Mouse (Mus musculus): ENCODE measurements at regions not wholly inside any gene's neighbourhood (a gene's known extent, or its start where the extent isn't known, plus 50 kb on each side); places are given as distances from the start of the nearest gene placed in this dataset.

GRCm38 (mm10) chr1:52397460-52397859 is 103.0 kb downstream of the Nab1 start:
- TF ChIP-seq TCF12 (IDR thresholded peaks at IDR 0.05; ENCODE audit: insufficient read depth, poor library complexity, severe bottlenecking) (no peak), REST (IDR thresholded peaks at IDR 0.05; ENCODE audit: insufficient read depth, insufficient read length) (no peak), USF1 (IDR thresholded peaks at IDR 0.05; ENCODE audit: low read depth) (no peak)
- Histone ChIP-seq H3K4me2 (ENCODE audit: low read depth) (no peak overlapping the region), H3K27me3 (ENCODE audit: control insufficient read depth, insufficient read depth, insufficient read length) (no peaks in the 10 kb centered on the region), H3K79me2 (ENCODE audit: control insufficient read depth, insufficient read depth) (no peaks in the 10 kb centered on the region), H3K36me3 (ENCODE audit: control insufficient read depth, insufficient read depth) (no peaks in the 10 kb centered on the region), H3K4me3 (no peak overlapping the region), H3ac (ENCODE audit: control insufficient read depth, insufficient read length) (no peak overlapping the region)

- TF ChIP-seq TCF12 (IDR thresholded peaks at IDR 0.05; ENCODE audit: insufficient read depth, poor library complexity, severe bottlenecking) (no peak), MYOD1 (IDR thresholded peaks at IDR 0.05; ENCODE audit: control insufficient read depth in 1 of 3, insufficient read length in 2 of 3, low read depth in 2 of 3) (no peak), MAX (IDR thresholded peaks at IDR 0.05; ENCODE audit: low read depth) (no peak), USF1 (IDR thresholded peaks at IDR 0.05; ENCODE audit: low read depth) (no peak)
- no peaks in the 10 kb centered on the region for H3K27me3 ChIP-seq (ENCODE audit: control insufficient read depth, insufficient read depth, insufficient read length)
- no peaks in the 10 kb centered on the region for H3K36me3 ChIP-seq (ENCODE audit: control insufficient read depth, insufficient read depth)
- H3K4me2 ChIP-seq (ENCODE audit: low read depth): no peak overlapping the region
- H3K79me2 ChIP-seq (ENCODE audit: control insufficient read depth, insufficient read depth): no peaks in the 10 kb centered on the region
- H3K4me3 ChIP-seq: no peak overlapping the region
- no peak overlapping the region for H3ac ChIP-seq (ENCODE audit: control insufficient read depth, insufficient read length)
Measured at GRCm38 (mm10) chr1:52392933-52393332, 107.5 kb downstream of the Nab1 start.

GRCm38 (mm10) chr1:52388836-52389235 is 111.6 kb downstream of the Nab1 start:
- Histone ChIP-seq H3K27me3 (ENCODE audit: control insufficient read depth, insufficient read depth, insufficient read length) (no peaks in the 10 kb centered on the region), H3K4me2 (ENCODE audit: low read depth) (no peak overlapping the region), H3K36me3 (ENCODE audit: control insufficient read depth, insufficient read depth) (no peaks in the 10 kb centered on the region), H3K4me3 (no peak overlapping the region), H3ac (ENCODE audit: control insufficient read depth, insufficient read length) (no peak overlapping the region), H3K79me2 (ENCODE audit: control insufficient read depth, insufficient read depth) (no peaks in the 10 kb centered on the region)
- TF ChIP-seq MYOG (IDR thresholded peaks at IDR 0.05; ENCODE audit: control insufficient read depth in 1 of 3, insufficient read depth in 1 of 3, insufficient read length in 2 of 3, low read depth in 2 of 3): no peak
- no peak for TF ChIP-seq E2F4 (IDR thresholded peaks at IDR 0.05; ENCODE audit: insufficient read depth)
- no peak for TF ChIP-seq MYOD1 (IDR thresholded peaks at IDR 0.05; ENCODE audit: control insufficient read depth in 1 of 3, insufficient read length in 2 of 3, low read depth in 2 of 3)
- TF ChIP-seq POLR2A (IDR thresholded peaks at IDR 0.05; ENCODE audit: insufficient read length, low read depth): no peak
- TF ChIP-seq MAX (IDR thresholded peaks at IDR 0.05; ENCODE audit: low read depth): no peak
- TF ChIP-seq REST (IDR thresholded peaks at IDR 0.05; ENCODE audit: insufficient read depth, insufficient read length): no peak
- TF ChIP-seq CEBPB (IDR thresholded peaks at IDR 0.05; ENCODE audit: insufficient read depth, poor library complexity, severe bottlenecking): no peak
- no peak for TF ChIP-seq SRF (IDR thresholded peaks at IDR 0.05; ENCODE audit: control insufficient read depth, insufficient read length, low read depth)
- TF ChIP-seq USF1 (IDR thresholded peaks at IDR 0.05; ENCODE audit: low read depth): no peak
- no peak for TF ChIP-seq TCF3 (IDR thresholded peaks at IDR 0.05; ENCODE audit: insufficient read length, low read depth)
- no peak for TF ChIP-seq TCF12 (IDR thresholded peaks at IDR 0.05; ENCODE audit: insufficient read depth, poor library complexity, severe bottlenecking)
- TF ChIP-seq POLR2AphosphoS2 (IDR thresholded peaks at IDR 0.05; ENCODE audit: insufficient read length, low read depth): no peak

- no peak overlapping the region for H3K4me2 ChIP-seq (ENCODE audit: low read depth)
- H3K4me3 ChIP-seq: no peak overlapping the region
- H3ac ChIP-seq (ENCODE audit: control insufficient read depth, insufficient read length): no peak overlapping the region
- no peaks in the 10 kb centered on the region for H3K79me2 ChIP-seq (ENCODE audit: control insufficient read depth, insufficient read depth)
- H3K36me3 ChIP-seq (ENCODE audit: control insufficient read depth, insufficient read depth): no peaks in the 10 kb centered on the region
- H3K27me3 ChIP-seq (ENCODE audit: control insufficient read depth, insufficient read depth, insufficient read length): no peaks in the 10 kb centered on the region
- TF ChIP-seq MYOD1 (IDR thresholded peaks at IDR 0.05; ENCODE audit: control insufficient read depth in 1 of 3, insufficient read length in 2 of 3, low read depth in 2 of 3) (peak in 1 of 3 experiments; percentile 16), POLR2A (IDR thresholded peaks at IDR 0.05; ENCODE audit: insufficient read length, low read depth) (no peak)
Measured at GRCm38 (mm10) chr1:52388118-52388517, 112.4 kb downstream of the Nab1 start.

- Histone ChIP-seq H3K4me3 (no peak overlapping the region), H3K79me2 (ENCODE audit: control insufficient read depth, insufficient read depth) (no peaks in the 10 kb centered on the region), H3K4me2 (ENCODE audit: low read depth) (no peak overlapping the region), H3ac (ENCODE audit: control insufficient read depth, insufficient read length) (no peak overlapping the region), H3K27me3 (ENCODE audit: control insufficient read depth, insufficient read depth, insufficient read length) (no peaks in the 10 kb centered on the region), H3K36me3 (ENCODE audit: control insufficient read depth, insufficient read depth) (no peaks in the 10 kb centered on the region)
- TF ChIP-seq POLR2AphosphoS2 (IDR thresholded peaks at IDR 0.05; ENCODE audit: insufficient read length, low read depth) (no peak), USF1 (IDR thresholded peaks at IDR 0.05; ENCODE audit: low read depth) (no peak), MAX (IDR thresholded peaks at IDR 0.05; ENCODE audit: low read depth) (no peak), MYOD1 (IDR thresholded peaks at IDR 0.05; ENCODE audit: control insufficient read depth in 1 of 3, insufficient read length in 2 of 3, low read depth in 2 of 3) (no peak), TCF12 (IDR thresholded peaks at IDR 0.05; ENCODE audit: insufficient read depth, poor library complexity, severe bottlenecking) (no peak), REST (IDR thresholded peaks at IDR 0.05; ENCODE audit: insufficient read depth, insufficient read length) (no peak), MYOG (IDR thresholded peaks at IDR 0.05; ENCODE audit: control insufficient read depth in 1 of 3, insufficient read depth in 1 of 3, insufficient read length in 2 of 3, low read depth in 2 of 3) (no peak), TCF3 (IDR thresholded peaks at IDR 0.05; ENCODE audit: insufficient read length, low read depth) (no peak), SRF (IDR thresholded peaks at IDR 0.05; ENCODE audit: control insufficient read depth, insufficient read length, low read depth) (no peak), E2F4 (IDR thresholded peaks at IDR 0.05; ENCODE audit: insufficient read depth) (no peak)
Measured at GRCm38 (mm10) chr1:52387062-52387461, 113.4 kb downstream of the Nab1 start.
